Mouse (Mus musculus): Measurements from ENCODE around the gene 2700049A03Rik. TPM values are rescaled to one million over a fixed set of nuclear protein-coding genes. Genes with fewer than 3 reads are reported as not detected.

2700049A03Rik gene
- polyA plus RNA-seq, 1 experiment from 2014 or later, result 21.5 TPM

- Histone ChIP-seq H3K36me3 (replicated peaks) (peaks cover 44% of the 10 kb centered on the region), H3K4me1 (peaks cover 25% of the 10 kb centered on the region), H3K27me3 (no peaks in the 10 kb centered on the region), H3K27ac (no peak overlapping the region), H3K4me3 (replicated peaks) (no peak overlapping the region), H3K9ac (no peak overlapping the region), H3K9me3 (no peaks in the 10 kb centered on the region), H3K4me2 (peak overlapping the region; percentile 87; the same call in 1 of the 2 replicates)
- WGBS, result 79% methylated on average over 5 of the region's 5 CpGs
- no peak for ATAC-seq (ENCODE audit: low FRiP score)
Measured at GRCm38 (mm10) chr12:71139258-71139828, 2.7 kb downstream of the 2700049A03Rik start.

GRCm38 (mm10) chr12:71141189-71141588 is 4.5 kb downstream of the 2700049A03Rik start:
- Histone ChIP-seq H3K27me3 (no peaks in the 10 kb centered on the region), H3K36me3 (replicated peaks) (peaks cover 62% of the 10 kb centered on the region), H3K9ac (no peak overlapping the region), H3K9me3 (no peaks in the 10 kb centered on the region), H3K27ac (no peak overlapping the region), H3K4me2 (no peak overlapping the region), H3K4me1 (peaks cover 14% of the 10 kb centered on the region), H3K4me3 (replicated peaks) (no peak overlapping the region)
- no peak for ATAC-seq (ENCODE audit: low FRiP score)

- no peak overlapping the region for H3K4me2 ChIP-seq
- H3K27me3 ChIP-seq, result no peaks in the 10 kb centered on the region
- H3K36me3 ChIP-seq (replicated peaks), result peaks cover 79% of the 10 kb centered on the region
Measured at GRCm38 (mm10) chr12:71147641-71148040, 11.0 kb downstream of the 2700049A03Rik start.

GRCm38 (mm10) chr12:71148801-71149200 is 12.2 kb downstream of the 2700049A03Rik start:
- WGBS, result 97% methylated on average over 9 of the region's 9 CpGs

More at GRCm38 (mm10) chr12:71147641-71148040, 11.0 kb downstream of the 2700049A03Rik start:
- H3K4me1 ChIP-seq, result no peaks in the 10 kb centered on the region
- no peaks in the 10 kb centered on the region for H3K9me3 ChIP-seq
- WGBS, result 86% methylated on average over 3 of the region's 3 CpGs
- H3K4me3 ChIP-seq (replicated peaks), result no peak overlapping the region
- ATAC-seq (ENCODE audit: low FRiP score), result no peak
- H3K27ac ChIP-seq, result no peak overlapping the region
- H3K9ac ChIP-seq, result no peak overlapping the region

GRCm38 (mm10) chr12:71149456-71149855 is 12.8 kb downstream of the 2700049A03Rik start:
- no peaks in the 10 kb centered on the region for H3K4me1 ChIP-seq
- H3K27ac ChIP-seq, result no peak overlapping the region
- peaks cover 76% of the 10 kb centered on the region for H3K36me3 ChIP-seq (replicated peaks)
- 88% methylated on average over 6 of the region's 6 CpGs for WGBS
- ATAC-seq (ENCODE audit: low FRiP score), result no peak
- no peak overlapping the region for H3K4me2 ChIP-seq
- no peak overlapping the region for H3K4me3 ChIP-seq (replicated peaks)
- no peaks in the 10 kb centered on the region for H3K9me3 ChIP-seq
- H3K9ac ChIP-seq, result no peak overlapping the region
- H3K27me3 ChIP-seq, result no peaks in the 10 kb centered on the region

More at GRCm38 (mm10) chr12:71148801-71149200, 12.2 kb downstream of the 2700049A03Rik start:
- no peak overlapping the region for H3K4me3 ChIP-seq (replicated peaks)
- no peaks in the 10 kb centered on the region for H3K4me1 ChIP-seq
- H3K4me2 ChIP-seq, result no peak overlapping the region
- no peak for ATAC-seq (ENCODE audit: low FRiP score)
- no peak overlapping the region for H3K27ac ChIP-seq
- H3K9ac ChIP-seq, result no peak overlapping the region
- no peaks in the 10 kb centered on the region for H3K27me3 ChIP-seq
- H3K36me3 ChIP-seq (replicated peaks), result peaks cover 78% of the 10 kb centered on the region
- no peaks in the 10 kb centered on the region for H3K9me3 ChIP-seq

- ATAC-seq (ENCODE audit: low FRiP score), result no peak
- no peak overlapping the region for H3K27ac ChIP-seq
- no peaks in the 10 kb centered on the region for H3K9me3 ChIP-seq
- no peaks in the 10 kb centered on the region for H3K27me3 ChIP-seq
- H3K4me3 ChIP-seq (replicated peaks), result no peak overlapping the region
- no peak overlapping the region for H3K4me2 ChIP-seq
- WGBS, result 96% methylated on average over 8 of the region's 8 CpGs
- no peak overlapping the region for H3K9ac ChIP-seq
- H3K36me3 ChIP-seq (replicated peaks), result peaks cover 75% of the 10 kb centered on the region
- H3K4me1 ChIP-seq, result no peaks in the 10 kb centered on the region
Measured at GRCm38 (mm10) chr12:71150167-71150566, 13.5 kb downstream of the 2700049A03Rik start.

- Histone ChIP-seq H3K36me3 (replicated peaks) (peaks cover 74% of the 10 kb centered on the region), H3K9me3 (no peaks in the 10 kb centered on the region), H3K4me3 (replicated peaks) (no peak overlapping the region), H3K9ac (no peak overlapping the region), H3K4me1 (no peaks in the 10 kb centered on the region), H3K4me2 (no peak overlapping the region), H3K27me3 (no peaks in the 10 kb centered on the region), H3K27ac (no peak overlapping the region)
- 96% methylated on average over 6 of the region's 6 CpGs for whole genome bisulfite sequencing
- ATAC-seq (ENCODE audit: low FRiP score), result no peak
Measured at GRCm38 (mm10) chr12:71154979-71155378, 18.3 kb downstream of the 2700049A03Rik start.

- Histone ChIP-seq H3K4me3 (replicated peaks) (no peak overlapping the region), H3K27ac (no peak overlapping the region), H3K9me3 (no peaks in the 10 kb centered on the region), H3K4me2 (no peak overlapping the region), H3K27me3 (no peaks in the 10 kb centered on the region), H3K9ac (no peak overlapping the region), H3K36me3 (replicated peaks) (peaks cover 81% of the 10 kb centered on the region), H3K4me1 (no peaks in the 10 kb centered on the region)
- ATAC-seq (ENCODE audit: low FRiP score), result no peak
- WGBS, result 76% methylated on average over 6 of the region's 6 CpGs
Measured at GRCm38 (mm10) chr12:71157974-71158373, 21.3 kb downstream of the 2700049A03Rik start.

- Histone ChIP-seq H3K4me2 (no peak overlapping the region), H3K4me1 (no peaks in the 10 kb centered on the region), H3K27ac (no peak overlapping the region), H3K9ac (no peak overlapping the region), H3K9me3 (no peaks in the 10 kb centered on the region), H3K36me3 (replicated peaks) (peaks cover 67% of the 10 kb centered on the region), H3K27me3 (no peaks in the 10 kb centered on the region), H3K4me3 (replicated peaks) (no peak overlapping the region)
- 94% methylated on average over 9 of the region's 9 CpGs for WGBS
- no peak for ATAC-seq (ENCODE audit: low FRiP score)
Measured at GRCm38 (mm10) chr12:71164410-71164809, 27.8 kb downstream of the 2700049A03Rik start.

- Histone ChIP-seq H3K9me3 (no peaks in the 10 kb centered on the region), H3K36me3 (replicated peaks) (peaks cover 56% of the 10 kb centered on the region), H3K4me3 (replicated peaks) (no peak overlapping the region), H3K27ac (no peak overlapping the region), H3K4me2 (no peak overlapping the region), H3K27me3 (no peaks in the 10 kb centered on the region), H3K4me1 (no peaks in the 10 kb centered on the region), H3K9ac (no peak overlapping the region)
- ATAC-seq (ENCODE audit: low FRiP score), result no peak
- WGBS, result 74% methylated on average over 1 of the region's 1 CpGs
Measured at GRCm38 (mm10) chr12:71169911-71170310, 33.3 kb downstream of the 2700049A03Rik start.

GRCm38 (mm10) chr12:71183736-71184135 is 47.1 kb downstream of the 2700049A03Rik start:
- no peak for ATAC-seq (ENCODE audit: low FRiP score)
- no peak overlapping the region for H3K9ac ChIP-seq
- H3K9me3 ChIP-seq, result no peaks in the 10 kb centered on the region

GRCm38 (mm10) chr12:71184396-71184795 is 47.7 kb downstream of the 2700049A03Rik start:
- no peak overlapping the region for H3K4me3 ChIP-seq (replicated peaks)
- H3K36me3 ChIP-seq (replicated peaks), result peaks cover 53% of the 10 kb centered on the region
- H3K4me1 ChIP-seq, result no peaks in the 10 kb centered on the region
- 96% methylated on average over 4 of the region's 4 CpGs for WGBS
- H3K9ac ChIP-seq, result no peak overlapping the region
- no peak for ATAC-seq (ENCODE audit: low FRiP score)
- no peak overlapping the region for H3K27ac ChIP-seq
- no peak overlapping the region for H3K4me2 ChIP-seq
- H3K9me3 ChIP-seq, result no peaks in the 10 kb centered on the region
- no peaks in the 10 kb centered on the region for H3K27me3 ChIP-seq

More at GRCm38 (mm10) chr12:71183736-71184135, 47.1 kb downstream of the 2700049A03Rik start:
- WGBS, result 94% methylated on average over 3 of the region's 3 CpGs
- Histone ChIP-seq H3K4me2 (no peak overlapping the region), H3K36me3 (replicated peaks) (peaks cover 54% of the 10 kb centered on the region), H3K27me3 (no peaks in the 10 kb centered on the region), H3K4me3 (replicated peaks) (no peak overlapping the region), H3K4me1 (no peaks in the 10 kb centered on the region), H3K27ac (no peak overlapping the region)

- H3K36me3 ChIP-seq (replicated peaks), result peaks cover 68% of the 10 kb centered on the region
- H3K9ac ChIP-seq, result no peak overlapping the region
- H3K27ac ChIP-seq, result no peak overlapping the region
- no peaks in the 10 kb centered on the region for H3K27me3 ChIP-seq
- no peak for ATAC-seq (ENCODE audit: low FRiP score)
- H3K4me1 ChIP-seq, result no peaks in the 10 kb centered on the region
- no peaks in the 10 kb centered on the region for H3K9me3 ChIP-seq
- 89% methylated on average over 8 of the region's 8 CpGs for WGBS
- H3K4me3 ChIP-seq (replicated peaks), result no peak overlapping the region
- H3K4me2 ChIP-seq, result no peak overlapping the region
Measured at GRCm38 (mm10) chr12:71192705-71193104, 56.1 kb downstream of the 2700049A03Rik start.

Measured in forebrain, embryonic 12.5 days (tissue).